Mouse (Mus musculus) kidney, adult 2 months (tissue): ENCODE measurements around the gene Tmtc4.

Experiments used
- CTCF ChIP-seq: fragments of 200-500 bp; conservative IDR thresholded peaks from 2 replicates; pipeline ENCODE4 v1.5.1; 2011; ENCODE audit warnings: low read depth, mild to moderate bottlenecking, control low read depth, low read length, moderate library complexity, mixed read lengths; ENCODE audit not compliant: insufficient read depth, insufficient read length
- POLR2A ChIP-seq: fragments of 200-500 bp; IDR thresholded peaks from one replicate; pipeline ENCODE4 v1.6.1; 2011; ENCODE audit warnings: low read depth, low read length, control low read depth

DNA sequence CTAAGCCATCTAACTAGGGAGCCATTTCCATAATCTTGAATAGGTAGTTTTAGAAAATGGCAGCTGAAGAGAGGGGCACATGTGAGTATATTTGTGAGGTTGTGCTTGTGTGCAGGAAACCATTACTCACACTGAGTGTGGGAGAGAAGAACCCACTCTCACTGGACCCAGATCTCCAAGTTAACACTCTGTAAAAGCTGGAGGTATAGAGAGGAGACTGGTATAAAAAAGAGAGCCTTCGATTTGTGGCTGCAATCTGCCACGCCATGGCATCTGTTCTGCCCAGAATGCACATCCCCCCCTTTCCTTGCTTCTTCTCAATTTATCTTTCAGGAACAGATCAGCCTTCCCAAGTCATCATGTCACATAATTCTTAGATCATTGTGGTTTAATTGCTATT, 24.8 kb upstream of the Tmtc4 start:
- no peak for TF ChIP-seq CTCF
- TF ChIP-seq POLR2A = no peak
